Mouse (Mus musculus) liver, embryonic 14.5 days (tissue): ENCODE data around the gene Kdm1b.

Experiments
- CTCF ChIP-seq: IDR thresholded peaks from 2 replicates; pipeline ENCODE4 v1.5.1; 2016; ENCODE audit warnings: antibody characterized with exemption, low read depth, control low read depth
- EP300 ChIP-seq: IDR thresholded peaks from 2 replicates; pipeline ENCODE4 v1.6.1; 2016; ENCODE audit warnings: antibody characterized with exemption, low read depth

- TF ChIP-seq CTCF (no peak), EP300 (no peak)
Observed at GRCm38 (mm10) chr13:47067001-47067400, 23.7 kb downstream of the Kdm1b start.
